Mouse (Mus musculus) hindbrain, embryonic 15.5 days (tissue): ENCODE measurements at regions not wholly inside any gene's neighbourhood (a gene's known extent, or its start where the extent isn't known, plus 50 kb on each side); places are given as distances from the start of the nearest gene placed in this dataset.

Experiments
- ATAC-seq: fragments of 200-750 bp; cut with Nextera tagmentation; 2 replicates; pipeline ENCODE4 v1.8.0; 2017; ENCODE audit warnings: low read depth, moderate number of reproducible peaks, moderate TSS enrichment; ENCODE audit not compliant: low FRiP score
- H3K27ac ChIP-seq: fragments of 300-500 bp; sonication (generic); replicated peaks from 2 replicates; pipeline ENCODE4 v1.5.1; 2015; ENCODE audit warnings: mild to moderate bottlenecking, inconsistent platforms
- H3K27me3 ChIP-seq: fragments of 300-500 bp; sonication (generic); 2 replicates; pipeline ENCODE4 v1.6.1; 2015; ENCODE audit warnings: control low read depth, inconsistent platforms
- H3K36me3 ChIP-seq: fragments of 300-500 bp; sonication (generic); 2 replicates; pipeline ENCODE4 v1.6.1; 2015; ENCODE audit warnings: control low read depth, inconsistent platforms
- H3K4me1 ChIP-seq: fragments of 300-500 bp; sonication (generic); replicated peaks from 2 replicates; pipeline ENCODE4 v1.6.1; 2015; ENCODE audit warnings: control low read depth, inconsistent platforms
- H3K4me2 ChIP-seq: fragments of 300-500 bp; sonication (generic); 2 replicates; pipeline ENCODE4 v1.6.1; 2015; ENCODE audit warnings: moderate library complexity, mild to moderate bottlenecking, inconsistent platforms
- H3K4me3 ChIP-seq: fragments of 300-500 bp; sonication (generic); 2 replicates; pipeline ENCODE4 v1.5.1; 2015; ENCODE audit warnings: mild to moderate bottlenecking, inconsistent platforms
- H3K9ac ChIP-seq: fragments of 300-500 bp; sonication (generic); 2 replicates; pipeline ENCODE4 v1.6.1; 2015; ENCODE audit warnings: inconsistent platforms
- H3K9me3 ChIP-seq: fragments of 300-500 bp; sonication (generic); 2 replicates; pipeline ENCODE4 v1.6.1; 2016; ENCODE audit warnings: control low read depth, inconsistent platforms
- WGBS: fragments of 180-500 bp; shearing (Covaris S2); methylation state at CpG from one replicate; pipeline ENCODE4 v1.1.7; 2015; 5-methylcytosine and 5-hydroxymethylcytosine counted together

- Histone ChIP-seq H3K27me3 (no peaks in the 10 kb centered on the region), H3K9me3 (no peaks in the 10 kb centered on the region), H3K27ac (no peak overlapping the region), H3K4me1 (no peaks in the 10 kb centered on the region), H3K4me2 (no peak overlapping the region), H3K4me3 (no peak overlapping the region), H3K9ac (no peak overlapping the region), H3K36me3 (no peaks in the 10 kb centered on the region)
- 85% methylated on average over 3 of the region's 3 CpGs for WGBS
- ATAC-seq: no peak
Measured at GRCm38 (mm10) chr5:102393941-102394340, 87.2 kb upstream of the Arhgap24 start.

DNA sequence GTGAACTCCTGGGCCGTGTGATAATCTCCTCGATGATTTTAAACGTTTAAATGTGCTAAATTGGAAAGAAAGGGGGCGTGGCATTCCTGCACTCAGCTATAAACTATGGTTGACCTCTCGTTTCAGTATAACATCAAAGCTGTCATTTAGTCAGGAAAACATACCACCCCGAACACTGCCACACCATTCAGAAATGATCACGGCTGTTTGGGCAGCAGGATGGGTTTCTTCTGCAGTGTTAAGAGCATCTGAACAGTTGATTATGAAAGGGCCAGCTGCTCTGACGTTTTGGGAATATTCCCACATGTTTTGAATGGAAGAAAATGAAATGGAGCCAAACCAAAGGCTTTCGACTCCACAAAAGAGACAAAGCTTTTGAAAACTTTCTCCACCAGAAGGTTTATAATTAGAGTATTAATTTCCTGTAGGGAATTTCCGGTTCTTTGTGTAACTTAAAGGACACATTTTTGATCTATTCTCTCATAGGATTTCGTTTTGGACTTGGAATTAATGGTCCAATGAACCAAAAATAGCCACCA, 85.5 kb upstream of the Arhgap24 start:
- Histone ChIP-seq H3K9me3 (no peaks in the 10 kb centered on the region), H3K9ac (no peak overlapping the region), H3K4me3 (no peak overlapping the region), H3K4me2 (no peak overlapping the region), H3K27me3 (no peaks in the 10 kb centered on the region), H3K27ac (no peak overlapping the region), H3K36me3 (no peaks in the 10 kb centered on the region), H3K4me1 (no peaks in the 10 kb centered on the region)
- no peak for ATAC-seq
- WGBS: 64% methylated on average over 11 of the region's 11 CpGs

GRCm38 (mm10) chr5:102399006-102399405, 82.2 kb upstream of the Arhgap24 start:
- H3K27me3 ChIP-seq: no peaks in the 10 kb centered on the region
- 85% methylated on average over 4 of the region's 4 CpGs for WGBS
- no peaks in the 10 kb centered on the region for H3K9me3 ChIP-seq
- H3K4me3 ChIP-seq: no peak overlapping the region
- H3K36me3 ChIP-seq: no peaks in the 10 kb centered on the region
- no peak overlapping the region for H3K4me2 ChIP-seq
- no peak overlapping the region for H3K27ac ChIP-seq
- H3K9ac ChIP-seq: no peak overlapping the region
- H3K4me1 ChIP-seq: no peaks in the 10 kb centered on the region
- no peak for ATAC-seq

DNA sequence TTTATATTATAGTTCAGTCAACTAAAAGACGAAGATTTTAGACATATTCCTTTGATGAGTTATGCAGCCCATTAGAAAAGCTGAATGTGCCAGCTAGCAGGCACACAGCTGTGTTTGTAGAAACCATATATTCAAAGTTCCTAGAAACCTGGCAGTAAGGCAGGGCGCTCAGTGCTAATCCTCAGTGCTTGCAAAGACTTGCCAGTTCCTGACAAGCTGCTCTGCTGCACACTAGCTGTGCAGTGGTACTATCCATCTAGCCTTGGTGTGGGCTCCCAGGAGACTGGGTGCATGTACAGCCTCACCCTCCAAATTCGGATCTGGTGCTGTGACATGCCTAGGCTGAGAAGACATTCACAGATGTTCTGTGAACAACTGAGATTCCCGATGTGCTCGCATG, 63.5 kb upstream of the Arhgap24 start:
- Histone ChIP-seq H3K36me3 (no peaks in the 10 kb centered on the region), H3K4me2 (no peak overlapping the region), H3K27ac (no peak overlapping the region), H3K27me3 (no peaks in the 10 kb centered on the region), H3K4me1 (no peaks in the 10 kb centered on the region), H3K9ac (no peak overlapping the region), H3K4me3 (no peak overlapping the region), H3K9me3 (no peaks in the 10 kb centered on the region)
- WGBS: 79% methylated on average over 5 of the region's 5 CpGs
- no peak for ATAC-seq

- ATAC-seq: no peak
- 28% methylated on average over 1 of the region's 1 CpGs for WGBS
- no peak overlapping the region for H3K4me3 ChIP-seq
- H3K27me3 ChIP-seq: no peaks in the 10 kb centered on the region
- no peak overlapping the region for H3K4me2 ChIP-seq
- H3K27ac ChIP-seq: no peak overlapping the region
- H3K36me3 ChIP-seq: no peaks in the 10 kb centered on the region
- no peaks in the 10 kb centered on the region for H3K9me3 ChIP-seq
- H3K4me1 ChIP-seq: no peaks in the 10 kb centered on the region
- H3K9ac ChIP-seq: no peak overlapping the region
Measured at GRCm38 (mm10) chr5:102419089-102419488, 62.1 kb upstream of the Arhgap24 start.

- Histone ChIP-seq H3K4me3 (no peak overlapping the region), H3K27me3 (no peaks in the 10 kb centered on the region), H3K36me3 (no peaks in the 10 kb centered on the region), H3K4me2 (no peak overlapping the region), H3K9me3 (no peaks in the 10 kb centered on the region), H3K27ac (no peak overlapping the region), H3K4me1 (no peaks in the 10 kb centered on the region), H3K9ac (no peak overlapping the region)
- 94% methylated on average over 16 of the region's 16 CpGs for WGBS
- no peak for ATAC-seq
Measured at GRCm38 (mm10) chr5:102424636-102425242, 56.5 kb upstream of the Arhgap24 start.

GRCm38 (mm10) chr5:102428310-102428709, 52.9 kb upstream of the Arhgap24 start:
- no peaks in the 10 kb centered on the region for H3K27me3 ChIP-seq
- no peaks in the 10 kb centered on the region for H3K9me3 ChIP-seq
- 79% methylated on average over 3 of the region's 3 CpGs for WGBS
- no peak for ATAC-seq
- H3K4me2 ChIP-seq: no peak overlapping the region
- H3K27ac ChIP-seq: no peak overlapping the region
- H3K36me3 ChIP-seq: no peaks in the 10 kb centered on the region
- H3K4me1 ChIP-seq: no peaks in the 10 kb centered on the region
- H3K4me3 ChIP-seq: no peak overlapping the region
- no peak overlapping the region for H3K9ac ChIP-seq
